Mouse (Mus musculus) regulatory T cell (primary cell): ENCODE data around the gene Pard3b.

Experiments used
- in situ Hi-C: fragments of 300-600 bp; cut with MboI, MseI; formaldehyde crosslinking; loops from one replicate; pipeline ENCODE4 v1.15.1; 2025; ENCODE audit warnings: high pct_unique_total_duplicates

Pard3b gene

DNA sequence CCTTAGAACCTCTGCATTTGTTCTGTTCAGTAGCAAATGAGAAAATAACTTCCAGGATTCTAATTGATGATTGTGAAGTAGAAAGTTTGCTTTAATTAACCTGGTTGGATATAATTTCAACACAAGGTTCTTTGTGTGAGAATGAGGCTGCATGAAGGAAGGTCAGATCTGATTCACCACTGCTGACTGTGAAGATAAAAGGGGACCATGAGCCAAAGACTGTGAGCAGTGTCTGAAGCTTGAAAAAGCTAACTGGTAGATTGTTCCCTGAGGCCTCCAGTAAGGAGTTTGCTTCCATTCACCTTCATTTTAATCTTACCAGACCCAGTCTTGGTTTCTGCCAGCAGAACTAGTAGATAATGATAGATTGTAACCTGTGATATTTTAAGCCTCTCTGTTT, 108.9 kb downstream of the Pard3b start:
- in situ Hi-C loops: no loop called here

DNA sequence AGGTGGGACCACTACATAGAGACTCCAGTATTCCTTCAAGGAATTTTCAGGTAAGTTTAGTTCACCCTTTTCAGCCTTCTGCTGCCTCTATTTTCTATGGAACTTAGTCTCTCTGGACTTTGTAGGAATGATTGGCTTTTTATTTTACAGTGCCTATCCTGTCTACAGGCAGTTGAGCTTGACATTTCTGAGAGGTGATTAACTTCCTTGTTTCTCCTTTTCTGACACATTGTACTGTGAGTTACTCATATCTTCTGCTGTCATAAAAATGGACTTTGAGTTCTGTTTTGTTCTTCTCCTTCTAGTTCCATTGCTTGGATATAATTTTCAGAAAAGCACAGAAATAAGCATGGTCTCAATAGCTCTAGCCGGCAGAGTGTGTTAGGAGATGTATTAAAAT, 112.4 kb downstream of the Pard3b start:
- in situ Hi-C loops: no loop called here

GRCm38 (mm10) chr1:61756771-61757170, 118.1 kb downstream of the Pard3b start:
- in situ Hi-C loops: loop anchor here (5.0 kb wide), 1 partner anchor 379 kb away; no protein-coding TSS in a partner anchor

GRCm38 (mm10) chr1:61771213-61771612, 132.6 kb downstream of the Pard3b start:
- in situ Hi-C loops: no loop called here

DNA sequence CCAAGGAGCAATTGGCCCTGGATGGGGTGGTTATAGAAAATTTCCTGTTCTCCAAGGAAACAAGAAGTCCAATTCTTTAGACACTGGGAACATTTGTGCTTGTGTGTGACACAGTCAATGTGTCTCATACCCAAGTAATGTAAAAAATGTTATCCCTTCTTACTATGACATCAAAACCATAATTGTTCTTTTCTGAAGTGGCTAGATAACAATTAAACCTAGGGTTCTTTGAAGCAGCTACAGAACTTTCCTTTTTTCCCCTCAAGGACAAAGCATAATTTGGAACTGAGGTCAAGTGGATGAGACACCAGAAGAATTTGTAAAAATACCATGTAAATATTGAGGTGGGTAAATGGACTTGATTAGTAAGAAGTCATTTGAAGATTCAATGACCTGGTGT, 140.1 kb downstream of the Pard3b start:
- in situ Hi-C loops: no loop called here

DNA sequence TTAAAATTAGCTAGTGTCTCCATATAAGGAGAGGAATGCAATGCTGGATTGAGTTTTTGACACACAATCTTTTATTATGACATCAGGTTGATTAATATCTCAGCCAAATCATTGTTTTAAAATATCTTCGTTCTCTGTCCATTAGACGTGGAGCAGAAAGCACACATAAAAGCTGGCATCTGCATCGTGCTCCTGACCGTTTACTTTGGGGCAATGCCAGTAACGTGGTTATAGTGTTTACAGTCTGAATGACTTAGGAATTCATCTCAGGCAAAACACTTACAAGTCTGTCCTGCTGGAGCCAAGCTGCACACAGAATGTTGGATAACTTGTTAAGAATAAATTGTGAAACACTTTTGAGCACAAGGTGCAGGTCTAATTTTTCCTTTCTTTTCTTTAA, 141.3 kb downstream of the Pard3b start:
- in situ Hi-C loops: no loop called here

DNA sequence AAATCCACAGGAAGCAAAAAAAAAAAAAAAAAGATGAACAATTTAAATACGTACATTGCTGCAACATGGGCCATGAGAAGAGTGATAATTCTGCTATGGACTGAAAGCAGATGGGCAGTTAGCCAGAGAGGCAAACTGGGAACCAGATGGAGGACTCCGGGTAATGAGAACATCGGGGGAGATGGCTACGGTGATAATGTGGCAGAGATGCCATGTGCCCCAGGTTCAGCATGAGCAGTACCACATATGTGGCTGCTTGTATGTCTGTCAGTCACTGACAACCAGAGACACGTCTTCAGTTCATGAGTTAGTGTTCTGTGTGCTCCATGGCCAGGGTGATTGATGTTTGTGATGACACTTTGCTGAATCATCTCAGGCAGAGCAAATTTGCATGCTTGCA, 157.7 kb downstream of the Pard3b start:
- in situ Hi-C loops: no loop called here

GRCm38 (mm10) chr1:61820213-61820612, 181.6 kb downstream of the Pard3b start:
- in situ Hi-C loops: no loop called here

GRCm38 (mm10) chr1:61825560-61826191, 187.1 kb downstream of the Pard3b start:
- in situ Hi-C loops: no loop called here

DNA sequence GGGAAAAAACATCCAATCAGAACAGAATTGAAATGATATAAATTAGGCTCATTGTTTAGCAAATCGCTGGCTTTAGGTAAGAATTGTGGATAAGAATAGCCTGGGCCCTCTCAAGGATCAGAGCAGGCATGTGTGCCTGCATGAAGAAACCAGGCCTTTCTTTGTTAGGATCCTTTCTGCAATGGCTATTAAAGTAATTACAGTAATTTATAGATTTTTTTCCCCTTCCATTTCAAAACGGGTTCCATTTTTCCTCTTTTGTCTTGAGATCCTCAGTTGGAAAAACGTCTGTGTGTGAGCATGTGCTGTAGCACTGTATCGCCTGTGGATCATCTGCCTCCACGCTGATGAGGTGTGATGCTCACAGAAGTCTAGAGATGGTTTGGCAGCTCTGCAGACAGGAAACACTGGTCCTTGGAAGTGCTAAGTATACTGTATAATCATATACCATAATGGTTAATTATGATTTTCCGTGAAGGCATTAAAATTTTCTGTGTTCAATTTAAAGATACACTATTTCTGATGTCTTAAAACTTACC, 198.5 kb downstream of the Pard3b start:
- in situ Hi-C loops: no loop called here

- in situ Hi-C loops: no loop called here
Measured at GRCm38 (mm10) chr1:61846606-61847005, 208.0 kb downstream of the Pard3b start.

GRCm38 (mm10) chr1:61849029-61849714, 210.5 kb downstream of the Pard3b start:
- in situ Hi-C loops: no loop called here

GRCm38 (mm10) chr1:61850471-61850870, 211.8 kb downstream of the Pard3b start:
- in situ Hi-C loops: no loop called here

- in situ Hi-C loops: no loop called here
Measured at GRCm38 (mm10) chr1:61851176-61851575, 212.6 kb downstream of the Pard3b start.

GRCm38 (mm10) chr1:61867286-61868082, 228.9 kb downstream of the Pard3b start:
- in situ Hi-C loops: no loop called here

- in situ Hi-C loops: no loop called here
Measured at GRCm38 (mm10) chr1:61874875-61875274, 236.3 kb downstream of the Pard3b start.

DNA sequence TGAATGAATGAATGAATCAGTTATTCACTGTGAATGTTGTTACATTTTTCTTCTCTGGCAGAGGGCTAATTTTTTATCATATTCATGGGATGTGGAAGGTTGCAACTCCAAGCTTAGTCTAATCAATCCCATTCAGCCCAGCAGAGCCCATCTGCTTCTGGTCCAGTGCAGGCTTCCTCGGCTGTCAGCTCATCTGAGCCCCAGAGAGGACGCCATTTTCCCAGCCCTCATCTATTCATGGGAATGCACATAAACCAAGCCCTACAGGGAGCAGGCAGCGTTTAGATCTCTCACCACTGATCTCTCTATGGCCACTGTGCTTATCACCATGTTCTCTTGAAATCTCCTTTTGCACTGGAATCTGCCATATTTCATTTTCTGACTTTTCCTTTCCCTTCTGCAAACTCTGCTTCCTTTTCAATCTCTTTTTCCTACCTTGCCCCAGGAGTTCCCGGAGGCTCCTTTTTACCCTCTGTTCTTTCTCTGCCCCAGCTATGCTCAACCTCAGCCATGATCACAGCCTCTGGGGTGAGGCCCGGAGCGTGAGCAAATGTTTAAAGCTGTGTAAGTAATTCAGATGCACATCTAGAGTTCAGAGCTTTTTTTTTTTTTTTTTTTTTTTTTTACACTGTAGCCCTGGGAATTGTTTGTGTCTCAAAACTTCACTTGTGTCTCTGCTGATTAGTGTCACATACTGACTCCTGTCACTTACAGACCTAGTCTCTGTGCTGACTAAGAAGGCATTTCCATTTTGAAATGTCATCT, 241.3 kb downstream of the Pard3b start:
- in situ Hi-C loops: no loop called here

GRCm38 (mm10) chr1:61896048-61896447, 257.4 kb downstream of the Pard3b start:
- in situ Hi-C loops: no loop called here

DNA sequence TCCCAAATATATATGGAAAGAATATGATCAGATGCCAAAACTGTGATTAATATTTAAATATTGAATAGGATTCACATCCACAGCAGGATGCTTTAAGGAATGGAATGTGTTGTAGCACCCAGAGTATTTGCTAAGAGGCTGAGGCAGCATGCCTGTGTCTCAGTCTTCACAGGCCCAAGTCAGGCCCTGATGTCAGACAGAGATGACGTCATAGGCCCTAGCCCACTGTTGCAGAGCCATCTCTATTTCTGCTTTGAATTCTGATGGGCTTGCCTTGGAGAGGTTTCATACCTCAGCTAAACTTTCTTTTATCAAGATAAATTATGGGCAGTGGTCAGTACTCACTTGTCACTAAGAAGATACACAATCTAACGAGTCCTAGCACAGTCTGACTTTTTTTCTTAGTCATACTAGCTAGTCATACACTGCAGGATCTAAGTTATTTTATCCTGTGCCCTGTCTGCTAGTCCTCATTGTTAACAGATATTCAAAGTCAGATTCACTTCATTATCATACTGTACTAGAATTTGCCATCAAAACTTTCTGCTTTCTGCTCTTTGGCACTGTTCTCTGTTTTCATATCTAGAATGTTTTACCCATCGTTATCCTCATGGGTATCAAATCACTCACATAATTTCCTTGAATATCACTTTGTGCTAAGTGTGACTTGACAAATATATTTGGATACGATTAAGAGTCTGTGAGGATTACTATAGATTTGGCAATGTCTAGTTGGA, 264.8 kb downstream of the Pard3b start:
- in situ Hi-C loops: no loop called here

- in situ Hi-C loops: no loop called here
Measured at GRCm38 (mm10) chr1:61904036-61904435, 265.4 kb downstream of the Pard3b start.

- in situ Hi-C loops: no loop called here
Measured at GRCm38 (mm10) chr1:61912931-61913330, 274.3 kb downstream of the Pard3b start.
